Mouse (Mus musculus): Measurements from ENCODE around the gene Anks1. TPM values are rescaled to one million over a fixed set of nuclear protein-coding genes. Genes with fewer than 3 reads are reported as not detected.

Anks1 gene
- polyA plus RNA-seq, 1 experiment from 2014 or later: 16.5 TPM

DNA sequence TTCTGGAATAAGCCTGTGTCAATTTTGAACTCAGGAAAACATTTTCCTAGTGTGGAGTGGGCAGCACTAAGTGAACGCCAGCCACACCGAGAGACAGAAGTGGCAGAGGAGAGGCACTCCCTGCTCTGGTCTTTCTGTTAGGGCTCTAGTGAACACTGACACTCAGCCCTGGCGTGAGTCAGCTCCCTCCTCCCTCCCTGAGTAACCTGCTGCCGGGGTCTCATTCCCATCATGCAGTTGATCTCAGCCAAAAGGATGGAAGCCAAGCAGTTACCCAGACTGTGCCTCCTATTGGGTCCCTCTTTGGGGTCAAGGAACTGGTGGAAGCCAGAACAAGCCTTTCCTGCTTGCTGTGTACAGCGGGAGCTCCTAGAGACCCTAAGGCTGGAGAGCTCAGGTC lies 138.4 kb downstream of the Anks1 start:
- no peak overlapping the region for H3K9ac ChIP-seq
- peaks cover 73% of the 10 kb centered on the region for H3K36me3 ChIP-seq
- ATAC-seq (ENCODE audit: low FRiP score, low read depth): no peak
- H3K4me3 ChIP-seq: no peak overlapping the region
- WGBS: 81% methylated on average over 5 of the region's 5 CpGs
- no peaks in the 10 kb centered on the region for H3K9me3 ChIP-seq
- H3K27me3 ChIP-seq: no peaks in the 10 kb centered on the region
- H3K4me1 ChIP-seq: peaks cover 6% of the 10 kb centered on the region; the same call in 1 of the 2 replicates
- H3K27ac ChIP-seq: no peak overlapping the region
- no peak overlapping the region for H3K4me2 ChIP-seq (replicated peaks)

DNA sequence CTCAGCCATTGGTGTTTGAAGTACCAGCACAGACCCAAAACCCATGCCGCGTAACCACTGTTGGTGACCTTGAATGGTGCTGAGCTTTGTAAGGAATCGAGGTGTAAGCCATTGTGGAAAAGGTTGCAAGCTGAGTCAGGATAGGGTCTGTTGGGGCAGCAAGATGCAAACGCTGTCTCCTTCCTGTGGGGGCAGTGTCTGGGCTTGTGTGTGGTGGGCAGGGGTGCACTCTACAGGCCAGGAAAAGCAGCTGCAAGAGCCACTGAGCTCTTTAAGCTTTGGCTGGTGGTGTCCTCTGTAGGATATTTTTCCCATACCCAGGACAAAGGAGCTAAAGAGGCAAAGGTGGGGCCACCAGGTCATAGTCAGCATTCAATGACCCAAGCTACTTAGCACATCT lies 139.3 kb downstream of the Anks1 start:
- Histone ChIP-seq H3K9ac (no peak overlapping the region), H3K9me3 (no peaks in the 10 kb centered on the region), H3K27ac (no peak overlapping the region), H3K36me3 (peaks cover 73% of the 10 kb centered on the region), H3K27me3 (no peaks in the 10 kb centered on the region), H3K4me2 (replicated peaks) (no peak overlapping the region), H3K4me3 (no peak overlapping the region), H3K4me1 (no peaks in the 10 kb centered on the region)
- WGBS: 52% methylated on average over 4 of the region's 4 CpGs
- ATAC-seq (ENCODE audit: low FRiP score, low read depth): peak; percentile 68; the same call in 1 of the 2 replicates

DNA sequence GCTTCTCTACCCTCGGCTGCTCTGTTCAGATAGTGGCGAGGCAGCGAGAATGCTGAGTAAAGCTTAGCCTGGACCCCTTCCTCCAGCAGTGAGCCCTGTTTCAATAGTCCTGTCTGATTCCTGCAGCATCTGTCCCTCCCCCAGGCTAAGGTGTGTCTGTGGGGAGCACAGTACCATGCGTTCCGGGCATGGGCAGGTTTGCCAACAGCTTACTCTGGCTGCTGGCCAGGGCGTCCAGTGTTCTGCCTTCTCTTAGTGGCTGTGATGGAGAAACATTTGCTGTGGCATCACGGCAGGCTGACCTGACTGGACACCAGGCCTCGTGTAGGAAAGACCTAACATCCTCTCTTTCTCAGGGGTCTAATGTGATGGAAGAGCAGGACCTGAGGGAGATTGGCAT lies 141.1 kb downstream of the Anks1 start:
- H3K4me1 ChIP-seq: no peaks in the 10 kb centered on the region
- H3K36me3 ChIP-seq: peaks cover 89% of the 10 kb centered on the region
- H3K4me2 ChIP-seq (replicated peaks): no peak overlapping the region
- H3K4me3 ChIP-seq: no peak overlapping the region
- no peaks in the 10 kb centered on the region for H3K9me3 ChIP-seq
- no peaks in the 10 kb centered on the region for H3K27me3 ChIP-seq
- no peak for ATAC-seq (ENCODE audit: low FRiP score, low read depth)
- WGBS: 92% methylated on average over 8 of the region's 8 CpGs
- H3K27ac ChIP-seq: no peak overlapping the region
- H3K9ac ChIP-seq: no peak overlapping the region

DNA sequence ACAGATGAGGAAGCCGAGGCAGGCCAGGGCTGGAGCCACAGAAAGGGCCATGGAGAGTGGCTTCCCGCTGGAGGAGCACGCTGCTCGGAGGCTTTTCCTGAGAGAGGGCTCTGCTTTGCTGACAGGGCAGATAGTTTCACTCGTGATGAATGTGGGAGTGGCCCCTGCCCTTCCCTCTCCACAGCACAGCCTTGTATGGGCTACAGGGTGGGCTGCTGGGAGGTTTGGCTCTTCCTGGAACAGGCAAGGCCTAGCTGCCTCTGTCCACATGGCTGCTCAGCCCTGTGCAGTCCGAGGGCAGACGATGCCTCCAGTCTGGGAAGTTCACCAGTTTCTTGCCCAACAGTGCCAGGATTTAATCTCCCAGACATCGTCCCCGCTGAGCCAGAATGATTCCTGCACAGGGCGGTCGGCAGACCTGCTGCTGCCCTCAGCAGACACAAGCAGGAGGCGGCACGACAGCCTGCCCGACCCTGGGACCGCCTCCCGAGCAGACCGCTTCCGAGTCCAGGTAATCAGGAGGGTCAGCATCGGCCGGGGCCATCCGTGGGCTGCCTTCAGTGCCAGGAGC lies 143.3 kb downstream of the Anks1 start:
- WGBS: 85% methylated on average over 21 of the region's 21 CpGs
- Histone ChIP-seq H3K9ac (no peak overlapping the region), H3K27ac (no peak overlapping the region), H3K27me3 (no peaks in the 10 kb centered on the region), H3K4me1 (no peaks in the 10 kb centered on the region), H3K36me3 (peaks cover 92% of the 10 kb centered on the region), H3K4me2 (replicated peaks) (no peak overlapping the region), H3K9me3 (no peaks in the 10 kb centered on the region), H3K4me3 (no peak overlapping the region)
- no peak for ATAC-seq (ENCODE audit: low FRiP score, low read depth)

DNA sequence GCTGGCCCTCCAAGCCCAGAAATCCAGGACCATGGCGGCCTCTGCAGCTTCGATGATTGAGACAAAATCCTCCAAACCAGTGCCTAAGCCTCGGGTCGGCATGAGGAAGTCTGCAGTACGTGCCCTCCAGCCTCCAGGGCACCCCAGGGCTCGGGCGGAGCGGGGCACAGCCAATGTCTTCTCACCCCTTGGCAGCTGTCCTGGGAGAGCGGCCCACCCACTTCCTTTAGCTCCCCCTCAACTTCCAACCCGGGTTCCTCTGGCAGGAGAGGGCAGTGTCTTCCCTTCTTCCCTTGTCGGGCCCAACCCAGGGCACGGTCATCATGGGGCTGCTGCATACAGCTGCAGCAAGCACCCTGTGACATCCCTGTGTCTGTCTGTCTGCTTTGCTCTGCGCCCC lies 149.2 kb downstream of the Anks1 start:
- 89% methylated on average over 13 of the region's 13 CpGs for WGBS
- Histone ChIP-seq H3K27ac (no peak overlapping the region), H3K4me2 (replicated peaks) (no peak overlapping the region), H3K9ac (no peak overlapping the region), H3K4me1 (peaks cover 28% of the 10 kb centered on the region), H3K4me3 (no peak overlapping the region), H3K9me3 (no peaks in the 10 kb centered on the region), H3K36me3 (peaks cover 79% of the 10 kb centered on the region), H3K27me3 (no peaks in the 10 kb centered on the region)
- ATAC-seq (ENCODE audit: low FRiP score, low read depth): no peak

DNA sequence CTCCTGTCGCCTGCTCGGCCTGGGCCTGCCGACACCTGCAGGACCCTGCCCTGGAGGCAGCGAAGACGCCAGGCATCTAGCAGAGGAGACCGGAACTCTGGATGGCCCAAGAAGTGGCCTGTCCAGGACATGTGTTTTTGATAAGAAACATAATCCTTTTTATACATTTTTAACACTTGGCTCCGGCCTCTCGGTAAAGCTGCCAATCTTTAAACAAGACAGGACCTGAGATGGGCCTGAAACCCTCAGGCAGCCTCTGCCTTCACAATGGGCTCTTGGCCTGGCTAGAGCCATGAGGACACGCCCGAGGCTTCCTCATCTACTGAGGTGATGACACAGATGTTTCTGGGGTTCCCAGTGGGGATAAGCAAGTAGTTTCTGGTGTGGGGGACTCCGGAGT lies 151.6 kb downstream of the Anks1 start:
- Histone ChIP-seq H3K27me3 (no peaks in the 10 kb centered on the region), H3K9me3 (no peaks in the 10 kb centered on the region), H3K36me3 (peaks cover 60% of the 10 kb centered on the region), H3K4me2 (replicated peaks) (no peak overlapping the region), H3K4me3 (no peak overlapping the region), H3K9ac (peak overlapping the region; percentile 57), H3K4me1 (peaks cover 32% of the 10 kb centered on the region), H3K27ac (peak overlapping the region; percentile 48)
- no peak; the same call in 1 of the 2 replicates for ATAC-seq (ENCODE audit: low FRiP score, low read depth)
- WGBS: 52% methylated on average over 11 of the region's 11 CpGs

DNA sequence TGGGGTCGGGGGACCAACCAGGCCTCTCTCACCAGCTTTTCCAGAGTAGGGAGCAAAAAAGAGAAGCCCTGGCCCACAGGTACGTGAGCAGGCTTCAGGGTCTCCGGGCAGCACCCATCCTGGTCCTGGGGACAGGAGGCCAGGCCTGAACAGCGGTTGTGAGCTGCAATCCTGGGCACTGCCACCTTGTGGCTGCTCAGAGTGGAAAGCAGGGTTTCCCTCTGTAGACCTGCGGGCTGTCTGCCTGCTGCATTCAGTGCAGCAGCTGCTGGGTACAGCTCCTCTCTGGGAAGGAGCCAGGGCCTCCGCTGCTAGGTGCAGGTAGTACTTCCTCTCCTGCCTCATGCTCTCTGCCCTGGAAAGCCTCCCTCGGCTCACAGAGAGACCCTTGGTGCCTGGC lies 152.4 kb downstream of the Anks1 start:
- Histone ChIP-seq H3K4me1 (peaks cover 32% of the 10 kb centered on the region), H3K27ac (peak overlapping the region; percentile 48), H3K36me3 (peaks cover 53% of the 10 kb centered on the region), H3K27me3 (no peaks in the 10 kb centered on the region), H3K4me2 (replicated peaks) (no peak overlapping the region), H3K4me3 (no peak overlapping the region), H3K9me3 (no peaks in the 10 kb centered on the region), H3K9ac (peak overlapping the region; percentile 57; the same call in 1 of the 2 replicates)
- peak; percentile 35; the same call in 1 of the 2 replicates for ATAC-seq (ENCODE audit: low FRiP score, low read depth)
- WGBS: 53% methylated on average over 7 of the region's 7 CpGs

DNA sequence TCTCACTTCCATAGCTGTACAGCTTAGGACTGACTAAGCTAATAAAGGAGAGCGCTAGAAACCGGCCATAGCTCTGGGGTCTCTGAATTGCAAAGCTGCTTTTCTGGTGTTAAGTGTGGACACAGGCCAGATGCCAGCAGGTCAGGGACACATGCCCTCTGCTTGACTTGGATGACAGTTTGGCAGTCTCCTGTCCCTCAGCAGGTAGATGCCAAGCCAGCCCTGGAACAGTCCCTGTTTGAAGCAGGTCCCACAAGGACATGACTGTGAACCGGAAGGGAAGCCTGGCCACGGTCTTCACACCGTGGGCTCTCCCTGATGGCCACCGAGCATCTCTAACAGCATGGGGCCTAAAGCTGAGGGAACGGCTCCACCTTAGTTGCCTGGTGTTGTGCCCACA lies 153.6 kb downstream of the Anks1 start:
- H3K9ac ChIP-seq: peak overlapping the region; percentile 19; the same call in 1 of the 2 replicates
- H3K36me3 ChIP-seq: peaks cover 41% of the 10 kb centered on the region
- no peak for ATAC-seq (ENCODE audit: low FRiP score, low read depth)
- peak overlapping the region; percentile 22; the same call in 1 of the 2 replicates for H3K27ac ChIP-seq
- H3K27me3 ChIP-seq: no peaks in the 10 kb centered on the region
- H3K4me3 ChIP-seq: no peak overlapping the region
- H3K4me1 ChIP-seq: peaks cover 32% of the 10 kb centered on the region
- 58% methylated on average over 7 of the region's 7 CpGs for WGBS
- no peaks in the 10 kb centered on the region for H3K9me3 ChIP-seq
- H3K4me2 ChIP-seq (replicated peaks): no peak overlapping the region

DNA sequence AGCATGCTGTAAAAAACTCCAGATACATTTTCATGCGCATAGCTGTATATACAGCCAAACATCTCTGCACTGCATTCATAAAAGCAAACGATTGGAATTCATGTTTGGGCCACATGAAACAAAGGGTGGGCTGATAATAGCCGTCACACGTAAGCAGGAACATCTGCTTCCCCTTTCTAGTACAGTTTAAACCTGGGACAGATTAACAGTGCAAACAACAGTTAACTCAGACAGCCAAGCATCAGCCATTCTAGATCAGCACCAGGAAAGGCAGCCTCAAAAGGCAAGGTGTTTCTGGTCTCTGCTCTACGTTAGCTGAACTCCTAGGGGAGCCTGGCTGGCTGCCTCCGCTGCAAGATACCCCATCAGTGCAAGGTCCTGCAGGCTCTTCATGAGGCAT lies 154.1 kb downstream of the Anks1 start:
- H3K9ac ChIP-seq: peak overlapping the region; percentile 19; the same call in 1 of the 2 replicates
- 46% methylated on average over 6 of the region's 6 CpGs for WGBS
- ATAC-seq (ENCODE audit: low FRiP score, low read depth): no peak
- peak overlapping the region; percentile 31 for H3K4me2 ChIP-seq (replicated peaks)
- H3K4me3 ChIP-seq: no peak overlapping the region
- H3K27me3 ChIP-seq: no peaks in the 10 kb centered on the region
- peaks cover 38% of the 10 kb centered on the region for H3K36me3 ChIP-seq
- H3K27ac ChIP-seq: peak overlapping the region; percentile 55; the same call in 1 of the 2 replicates
- peaks cover 32% of the 10 kb centered on the region for H3K4me1 ChIP-seq
- H3K9me3 ChIP-seq: no peaks in the 10 kb centered on the region

DNA sequence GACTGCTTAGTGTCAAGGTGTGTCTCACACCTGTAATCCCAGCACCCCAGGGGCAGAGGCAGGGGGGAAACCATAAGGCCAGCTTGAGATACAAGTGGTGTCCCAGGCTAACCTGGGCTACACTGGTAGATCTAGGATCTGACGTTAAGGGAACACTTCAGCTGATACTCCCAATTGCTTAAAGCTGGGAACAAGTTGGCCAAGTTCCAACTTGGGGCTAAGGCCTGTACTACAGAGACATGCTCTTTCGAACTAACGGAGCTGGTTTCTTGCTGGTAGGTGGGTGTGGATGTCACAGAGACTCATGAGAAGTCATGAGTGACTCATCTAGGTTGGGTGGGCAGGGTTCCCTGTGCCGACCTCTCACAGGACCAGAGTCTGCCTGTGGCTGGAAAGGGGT lies 158.2 kb downstream of the Anks1 start:
- ATAC-seq (ENCODE audit: low FRiP score, low read depth): no peak
- H3K4me3 ChIP-seq: no peak overlapping the region
- WGBS: 78% methylated on average over 4 of the region's 4 CpGs

DNA sequence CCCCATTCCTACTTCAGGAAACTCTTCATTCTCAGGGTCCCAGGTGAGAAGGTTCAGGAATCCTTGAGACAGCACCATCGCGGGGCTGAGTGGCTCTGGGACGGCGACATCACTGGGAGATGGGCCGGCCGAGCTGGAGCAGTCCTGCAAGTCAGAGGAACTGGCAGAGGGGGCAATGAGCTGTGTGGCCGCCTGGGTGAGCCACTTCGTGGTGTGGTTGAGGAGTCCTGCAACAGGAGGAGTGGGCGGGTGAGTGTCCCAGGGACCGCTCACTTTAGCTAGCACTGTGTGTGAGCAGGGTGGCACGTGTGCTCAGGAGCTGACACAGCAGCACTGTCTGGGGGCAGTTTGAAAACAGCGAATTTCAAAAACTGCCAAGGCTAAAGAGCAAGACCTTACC lies 160.3 kb downstream of the Anks1 start:
- Histone ChIP-seq H3K36me3 (no peaks in the 10 kb centered on the region), H3K9me3 (no peaks in the 10 kb centered on the region), H3K27ac (no peak overlapping the region), H3K4me1 (peaks cover 4% of the 10 kb centered on the region; the same call in 1 of the 2 replicates), H3K4me2 (replicated peaks) (no peak overlapping the region; the same call in 1 of the 2 replicates), H3K9ac (no peak overlapping the region), H3K27me3 (no peaks in the 10 kb centered on the region), H3K4me3 (no peak overlapping the region)
- ATAC-seq (ENCODE audit: low FRiP score, low read depth): no peak
- 17% methylated on average over 12 of the region's 12 CpGs for WGBS

More for the DNA sequence above, 158.2 kb downstream of the Anks1 start:
- H3K27me3 ChIP-seq: no peaks in the 10 kb centered on the region
- no peaks in the 10 kb centered on the region for H3K9me3 ChIP-seq
- H3K4me1 ChIP-seq: peaks cover 17% of the 10 kb centered on the region
- no peak overlapping the region for H3K27ac ChIP-seq
- H3K9ac ChIP-seq: no peak overlapping the region
- no peak overlapping the region for H3K4me2 ChIP-seq (replicated peaks)
- 0 out of 2 replicates have a peak, but pooled peaks cover 4% of the 10 kb centered on the region for H3K36me3 ChIP-seq

DNA sequence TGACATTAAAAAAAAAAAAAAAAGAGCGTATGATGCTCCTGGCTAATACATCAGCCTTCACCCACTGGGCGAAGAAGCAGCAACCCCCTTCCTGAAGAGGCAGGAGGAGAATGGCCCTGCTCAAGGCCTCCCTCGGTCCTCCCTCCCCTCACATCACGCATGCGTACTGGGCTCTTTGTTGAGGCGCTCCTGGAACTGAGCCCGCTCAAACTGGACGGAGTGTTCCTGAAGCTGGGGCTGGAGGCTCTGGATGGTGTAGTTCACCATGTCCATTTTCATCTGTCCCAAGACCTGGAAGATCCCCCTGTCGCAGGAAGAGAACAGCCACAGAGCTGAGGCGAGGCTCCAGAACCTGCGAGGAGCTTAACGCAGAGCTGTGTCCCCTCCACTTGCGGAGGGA lies 161.2 kb downstream of the Anks1 start:
- no peaks in the 10 kb centered on the region for H3K36me3 ChIP-seq
- H3K9ac ChIP-seq: no peak overlapping the region
- 89% methylated on average over 13 of the region's 13 CpGs for whole genome bisulfite sequencing
- no peak for ATAC-seq (ENCODE audit: low FRiP score, low read depth)
- H3K27ac ChIP-seq: no peak overlapping the region
- peaks cover 4% of the 10 kb centered on the region; the same call in 1 of the 2 replicates for H3K4me1 ChIP-seq
- H3K27me3 ChIP-seq: no peaks in the 10 kb centered on the region
- no peak overlapping the region for H3K4me2 ChIP-seq (replicated peaks)
- no peaks in the 10 kb centered on the region for H3K9me3 ChIP-seq
- H3K4me3 ChIP-seq: no peak overlapping the region

DNA sequence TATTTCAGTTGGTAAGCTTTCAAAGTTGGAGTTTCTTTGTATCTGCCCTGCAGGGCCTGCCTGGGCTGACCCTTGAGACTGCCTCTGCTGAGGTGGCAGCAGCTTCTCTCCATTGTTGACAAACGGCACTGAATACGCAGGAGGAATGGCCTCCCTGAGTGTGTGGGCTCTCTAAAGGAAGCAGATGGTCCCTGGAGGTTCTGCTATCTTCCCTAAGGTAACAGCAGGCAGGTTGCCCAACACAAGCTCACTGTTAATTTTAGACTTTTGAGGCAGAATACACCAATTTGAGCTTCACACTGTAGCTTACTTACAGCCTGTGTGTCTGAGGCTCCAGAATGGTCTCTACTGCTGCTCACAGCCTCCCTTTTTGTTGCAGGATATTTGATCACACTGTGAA lies 163.6 kb downstream of the Anks1 start:
- 77% methylated on average over 2 of the region's 2 CpGs for WGBS
- Histone ChIP-seq H3K36me3 (no peaks in the 10 kb centered on the region), H3K4me3 (no peak overlapping the region), H3K4me1 (peaks cover 4% of the 10 kb centered on the region; the same call in 1 of the 2 replicates), H3K27ac (no peak overlapping the region), H3K9ac (no peak overlapping the region), H3K4me2 (replicated peaks) (no peak overlapping the region), H3K27me3 (no peaks in the 10 kb centered on the region), H3K9me3 (no peaks in the 10 kb centered on the region)
- ATAC-seq (ENCODE audit: low FRiP score, low read depth): no peak

All from limb, embryonic 13.5 days (tissue).